Mouse (Mus musculus): Measurements from ENCODE around the gene Cks2.

DNA sequence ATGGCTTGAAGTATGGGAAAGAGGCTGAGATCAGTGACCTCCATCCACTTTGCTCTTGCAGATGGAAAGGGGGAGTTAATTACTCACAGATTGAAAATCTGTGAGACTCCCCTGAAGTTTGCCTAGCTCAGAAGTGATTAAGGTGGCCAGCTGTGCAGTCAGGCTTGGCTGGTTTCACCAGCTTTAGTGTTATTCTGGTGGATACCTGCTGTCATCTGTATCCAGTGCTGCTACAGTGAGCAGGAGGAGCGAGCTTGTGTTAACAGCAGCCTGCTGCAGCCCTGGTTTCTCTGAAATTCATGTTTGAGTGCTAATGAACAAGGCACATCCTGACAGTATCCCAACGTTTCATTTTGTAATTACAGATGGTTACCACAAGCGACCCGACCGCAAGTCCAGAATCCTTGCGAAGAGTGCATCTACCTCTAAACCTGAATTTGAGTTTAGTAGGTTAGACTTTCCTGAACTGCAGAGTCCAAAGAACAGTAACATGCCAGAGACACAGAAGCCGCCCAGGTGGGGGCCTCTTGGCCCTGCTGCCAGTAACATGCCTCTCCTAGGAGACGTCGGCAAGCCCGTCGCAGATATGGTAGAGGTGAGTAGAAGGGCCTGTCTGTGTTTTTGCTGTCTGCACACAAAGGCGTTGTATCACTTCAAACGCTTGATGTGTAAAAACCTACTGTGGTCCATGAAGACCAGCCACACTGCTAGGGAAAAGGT, 11.6 kb downstream of the Cks2 start:
- TF ChIP-seq CTCF (IDR thresholded peaks at IDR 0.05; ENCODE audit: low read depth) (no peak), EP300 (optimal IDR thresholded peaks at IDR 0.05) (no peak)

All from stomach, postnatal 0 days (tissue).